ENCODE assay signal across 8 mouse cellular contexts in genomic region chr4:123662914-123663687, GRCm38 (mm10). TPM values are rescaled to one million over a fixed set of nuclear protein-coding genes. Genes with fewer than 3 reads are reported as not detected.
A peak's percentile ranks its signal among the peaks of the same experiment; 100 is the strongest.
DNase-seq lines count a peak whose midpoint lies in the region; ATAC-seq lines count a peak whose summit lies in the region.

No protein-coding gene starts in this region.

- H3K9ac ChIP-seq in lung, embryonic 15.5 days = peak overlapping the region; percentile 96
- peak overlapping the region; percentile 99 for H3K9ac ChIP-seq in hindbrain, embryonic 12.5 days
- H3K9ac ChIP-seq in liver, embryonic 11.5 days (ENCODE audit: low read depth, low read length) = peak overlapping the region; percentile 92

- H3K4me2 ChIP-seq in lung, embryonic 15.5 days = peak overlapping the region; percentile 85
- H3K4me2 ChIP-seq in hindbrain, embryonic 12.5 days (replicated peaks) = peak overlapping the region; percentile 74
- H3K4me2 ChIP-seq in liver, embryonic 11.5 days = peak overlapping the region; percentile 97

- H3K9me3 ChIP-seq in lung, embryonic 15.5 days = no peaks in the 10 kb centered on the region
- no peaks in the 10 kb centered on the region for H3K9me3 ChIP-seq in hindbrain, embryonic 12.5 days (replicated peaks)
- no peaks in the 10 kb centered on the region for H3K9me3 ChIP-seq in liver, embryonic 11.5 days (ENCODE audit: control insufficient read depth, low read length)

- H3K4me3 ChIP-seq in lung, embryonic 15.5 days = peak overlapping the region; percentile 94
- H3K4me3 ChIP-seq in hindbrain, embryonic 12.5 days = peak overlapping the region; percentile 93
- H3K4me3 ChIP-seq in liver, embryonic 11.5 days (ENCODE audit: low read depth, low read length) = peak overlapping the region; percentile 92

- H3K36me3 ChIP-seq in lung, embryonic 15.5 days = no peaks in the 10 kb centered on the region
- H3K36me3 ChIP-seq in hindbrain, embryonic 12.5 days = no peaks in the 10 kb centered on the region
- H3K36me3 ChIP-seq in liver, embryonic 11.5 days (ENCODE audit: control insufficient read depth, insufficient read depth, low read length) = no peaks in the 10 kb centered on the region

- no peak for DNase-seq in lung, adult 18-20 months
- DNase-seq in embryo, embryonic 10 days (ENCODE audit: low spot score) = peak; percentile 57
- DNase-seq in liver, embryonic 11.5 days (ENCODE audit: low spot score) = peak; percentile 41
- DNase-seq in spleen, postnatal 10 days (ENCODE audit: low spot score in 2 of 2) = peak; percentile 30 to 37
- DNase-seq in ovary, adult 18-20 months (ENCODE audit: low spot score) = no peak
- no peak for DNase-seq in frontal cortex, adult 2 months (ENCODE audit: extremely low spot score in 1 of 2, low spot score in 1 of 2)

- H3K27me3 ChIP-seq in lung, embryonic 15.5 days = no peaks in the 10 kb centered on the region
- H3K27me3 ChIP-seq in hindbrain, embryonic 12.5 days = no peaks in the 10 kb centered on the region
- H3K27me3 ChIP-seq in liver, embryonic 11.5 days (replicated peaks; ENCODE audit: control insufficient read depth, insufficient read depth, low read length) = peaks cover 4% of the 10 kb centered on the region

- H3K4me1 ChIP-seq in lung, embryonic 15.5 days = peaks cover 46% of the 10 kb centered on the region
- H3K4me1 ChIP-seq in hindbrain, embryonic 12.5 days = peaks cover 46% of the 10 kb centered on the region
- H3K4me1 ChIP-seq in liver, embryonic 11.5 days (replicated peaks; ENCODE audit: control insufficient read depth, insufficient read depth, low read length) = peaks cover 35% of the 10 kb centered on the region

- H3K27ac ChIP-seq in lung, embryonic 15.5 days = peak overlapping the region; percentile 98
- peak overlapping the region; percentile 100 for H3K27ac ChIP-seq in hindbrain, embryonic 12.5 days
- peak overlapping the region; percentile 99 for H3K27ac ChIP-seq in liver, embryonic 11.5 days (ENCODE audit: low read depth, low read length)

- 3% methylated on average over 15 of the region's 15 CpGs for WGBS in lung, embryonic 15.5 days
- 2% methylated on average over 15 of the region's 15 CpGs for WGBS in hindbrain, embryonic 12.5 days
- WGBS in liver, embryonic 11.5 days = 4% methylated on average over 15 of the region's 15 CpGs

- no peak for ATAC-seq in lung, embryonic 15.5 days (ENCODE audit: borderline replicate concordance, extremely low read depth, low FRiP score, low TSS enrichment)
- ATAC-seq in hindbrain, embryonic 12.5 days (ENCODE audit: low FRiP score) = no peak
- no peak for ATAC-seq in liver, embryonic 11.5 days (replicated peaks; ENCODE audit: low FRiP score)

RNA-seq across cellular contexts. Expression of gene Macf1, which starts 21.1 kb away (rescaled TPM):
- 64.2 and 73.1 TPM in 2 replicates for polyA plus RNA-seq in lung, embryonic 15.5 days (2015; fragmentation: Nextera tagmentation; extraction: Ambion mirVana)
- polyA plus RNA-seq in hindbrain, embryonic 12.5 days (2016; fragmentation: Nextera tagmentation; extraction: Ambion mirVana) = 75.1 and 80.2 TPM in 2 replicates
- polyA plus RNA-seq in liver, embryonic 11.5 days (2014; fragmentation: Nextera tagmentation; extraction: Ambion mirVana) = 35.3 and 36.5 TPM in 2 replicates
- 164 and 184 TPM in 2 replicates for polyA plus RNA-seq in frontal cortex, adult 2 months (2012; rRNA removed)

RNA-seq across cellular contexts. Expression of gene Ndufs5, which starts 54.9 kb away (rescaled TPM):
- 263 and 281 TPM in 2 replicates for polyA plus RNA-seq in lung, embryonic 15.5 days (2015; fragmentation: Nextera tagmentation; extraction: Ambion mirVana)
- polyA plus RNA-seq in hindbrain, embryonic 12.5 days (2016; fragmentation: Nextera tagmentation; extraction: Ambion mirVana) = 324 and 347 TPM in 2 replicates
- polyA plus RNA-seq in liver, embryonic 11.5 days (2014; fragmentation: Nextera tagmentation; extraction: Ambion mirVana) = 312 and 323 TPM in 2 replicates
- 517 and 524 TPM in 2 replicates for polyA plus RNA-seq in frontal cortex, adult 2 months (2012; rRNA removed)

Comparison
In these comparisons a context has a peak if more than half of its experiments do, and no peak if none do; other contexts are left out.
1. DNase-seq: peak in embryo, embryonic 10 days (single experiment), liver, embryonic 11.5 days (single experiment) and spleen, postnatal 10 days (2 of 2); none in lung, adult 18-20 months (0 of 2), ovary, adult 18-20 months (single experiment) and frontal cortex, adult 2 months (0 of 2).
2. Peak in every context shown above with its lines, with median percentiles within 50 percentile points of each other: H3K27ac ChIP-seq, H3K4me2 ChIP-seq, H3K4me3 ChIP-seq and H3K9ac ChIP-seq.